Mouse (Mus musculus): ENCODE measurements around the gene Sel1l.
"Not testable (repeated sequence)": the region's sequence is repeated elsewhere in the genome, so short reads cannot be mapped to it uniquely, and the experiment has no call there.

Gene Sel1l

DNA sequence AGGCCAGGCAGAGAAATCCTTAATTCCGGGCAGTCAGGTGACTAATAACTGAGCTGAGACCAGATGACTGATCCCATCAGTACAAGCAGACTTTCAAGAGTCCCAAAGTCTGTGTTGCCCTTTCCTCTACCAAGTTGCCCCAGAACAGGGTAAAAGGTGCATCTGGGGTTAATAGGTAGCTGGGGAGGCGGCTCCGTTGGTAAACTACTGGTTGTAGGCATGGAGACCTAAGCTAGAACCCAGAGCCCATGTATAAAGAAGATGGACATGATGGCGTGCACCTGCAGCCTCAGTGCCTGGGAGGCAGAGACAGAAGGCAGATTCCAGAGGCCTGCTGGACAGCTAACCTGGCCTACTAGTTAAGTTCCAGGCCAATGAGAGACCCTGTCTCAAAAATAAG lies 30.2 kb downstream of the Sel1l start:
- DNase-seq (ENCODE audit: low spot score), result no peak

GRCm38 (mm10) chr12:91815990-91816389 lies 33.0 kb downstream of the Sel1l start:
- DNase-seq (ENCODE audit: low spot score), result peak; percentile 39

DNA sequence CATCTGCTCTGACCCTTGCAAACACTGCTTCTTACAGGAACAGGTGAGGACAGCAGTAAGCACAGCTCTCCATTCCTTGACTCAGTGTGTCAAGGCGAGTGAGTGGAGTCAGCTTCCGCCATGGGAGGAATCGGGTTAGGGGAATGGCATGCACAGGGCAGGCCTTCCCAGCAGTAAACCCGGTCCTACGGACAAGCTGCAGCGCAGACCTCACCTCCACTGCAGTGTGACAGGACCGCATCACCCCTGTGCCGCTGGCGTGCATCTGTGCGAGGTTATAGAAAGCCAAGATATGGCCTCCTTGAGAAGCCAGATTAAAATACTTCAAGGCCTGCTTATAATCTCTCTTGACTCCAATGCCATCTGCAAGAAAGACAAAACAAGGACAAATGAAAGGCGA lies 33.4 kb downstream of the Sel1l start:
- DNase-seq (ENCODE audit: low spot score), result no peak

DNA sequence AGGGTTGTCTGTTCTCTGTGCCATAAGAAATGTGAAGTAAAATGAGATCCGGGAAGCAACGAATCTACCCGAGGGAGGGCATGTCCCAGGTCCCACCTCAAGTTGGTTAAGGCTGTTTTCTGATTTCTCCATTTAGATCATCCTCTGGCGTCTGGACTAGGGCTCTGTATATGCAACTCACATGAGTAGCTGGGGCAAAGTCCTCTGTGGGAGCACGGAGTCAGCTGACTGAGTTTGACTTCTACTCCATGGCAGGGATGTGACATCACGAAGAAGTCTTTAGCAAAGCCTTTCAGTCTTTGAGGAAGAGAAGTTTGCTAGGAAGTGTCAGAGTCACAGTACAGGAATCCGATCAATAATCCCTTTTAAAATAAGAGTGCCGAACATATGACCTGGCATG lies 40.0 kb downstream of the Sel1l start:
- DNase-seq (ENCODE audit: low spot score), result no peak

- DNase-seq (ENCODE audit: low spot score), result no peak
These were observed 41.2 kb downstream of the Sel1l start for GRCm38 (mm10) chr12:91807761-91808160.

DNA sequence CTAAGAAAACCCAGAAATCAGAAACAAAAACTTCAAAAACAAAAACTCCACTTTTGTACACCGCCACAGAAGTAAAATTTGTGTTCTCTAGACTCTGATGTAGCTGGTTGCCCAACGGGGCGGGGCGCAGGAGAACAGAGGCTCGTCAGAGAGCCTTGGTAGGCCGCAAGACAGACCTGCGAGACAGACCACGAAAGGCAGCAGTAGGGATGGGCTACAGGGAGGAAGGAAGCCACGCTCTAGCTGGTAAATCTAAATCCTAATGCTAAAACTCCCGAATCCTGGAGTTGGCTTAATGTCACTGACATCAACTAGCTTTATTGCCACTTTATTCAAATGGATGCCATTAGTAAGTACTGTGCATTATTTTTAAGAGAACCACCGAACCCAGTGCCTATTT lies 41.9 kb downstream of the Sel1l start:
- peak; percentile 27 for DNase-seq (ENCODE audit: low spot score)

DNA sequence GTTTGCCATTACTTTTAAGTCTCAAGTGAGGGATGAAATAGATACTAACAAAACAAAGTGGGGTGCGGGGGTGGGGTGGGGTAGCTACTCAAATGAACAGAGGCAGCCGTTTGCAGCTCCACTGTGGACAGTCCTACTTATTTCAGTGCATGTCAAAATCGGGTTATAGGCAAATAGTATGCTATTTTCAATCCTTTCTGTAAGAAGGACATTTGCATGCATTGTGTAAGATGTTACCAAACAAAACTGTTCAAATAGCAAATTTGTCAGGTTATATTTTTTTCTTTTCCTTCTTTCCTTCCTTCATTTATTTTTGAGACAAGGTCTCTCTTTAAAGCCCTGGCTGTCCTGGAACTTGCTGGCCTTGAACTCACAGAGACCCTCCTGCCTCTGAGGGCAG lies 44.7 kb downstream of the Sel1l start:
- DNase-seq (ENCODE audit: low spot score), result no peak

- DNase-seq (ENCODE audit: low spot score), result no peak
These were observed 45.6 kb downstream of the Sel1l start for GRCm38 (mm10) chr12:91803207-91803932.

GRCm38 (mm10) chr12:91802586-91803206 lies 46.3 kb downstream of the Sel1l start:
- no peak for DNase-seq (ENCODE audit: low spot score)

GRCm38 (mm10) chr12:91800861-91801385 lies 48.0 kb downstream of the Sel1l start:
- no peak for DNase-seq (ENCODE audit: low spot score)

DNA sequence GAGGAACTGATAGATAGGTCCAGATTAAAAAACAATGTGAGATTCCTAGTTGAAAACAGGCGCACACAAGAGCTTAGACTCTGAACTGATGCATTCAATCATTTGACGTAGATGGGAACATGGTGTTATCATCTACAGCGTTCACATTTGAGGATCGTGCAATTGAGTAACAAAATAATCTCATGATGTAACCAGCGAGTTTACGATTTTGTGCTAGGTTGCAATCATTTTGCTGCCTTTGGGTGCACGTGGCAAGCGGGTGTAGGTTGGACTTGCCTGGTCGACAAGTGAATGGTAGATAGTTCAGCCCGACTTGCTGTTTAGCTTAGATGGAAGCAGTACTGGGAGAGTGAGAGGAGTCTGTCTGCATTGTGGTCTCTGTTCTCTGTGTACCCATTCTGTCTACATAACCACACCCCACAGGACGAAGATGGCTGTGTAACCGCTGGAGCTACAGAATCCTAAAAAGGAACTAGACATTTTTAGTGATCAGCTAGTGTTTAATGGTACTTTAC lies 49.1 kb downstream of the Sel1l start:
- no peak for DNase-seq (ENCODE audit: low spot score)

GRCm38 (mm10) chr12:91799379-91799773 lies 49.6 kb downstream of the Sel1l start:
- no peak for DNase-seq (ENCODE audit: low spot score)

DNA sequence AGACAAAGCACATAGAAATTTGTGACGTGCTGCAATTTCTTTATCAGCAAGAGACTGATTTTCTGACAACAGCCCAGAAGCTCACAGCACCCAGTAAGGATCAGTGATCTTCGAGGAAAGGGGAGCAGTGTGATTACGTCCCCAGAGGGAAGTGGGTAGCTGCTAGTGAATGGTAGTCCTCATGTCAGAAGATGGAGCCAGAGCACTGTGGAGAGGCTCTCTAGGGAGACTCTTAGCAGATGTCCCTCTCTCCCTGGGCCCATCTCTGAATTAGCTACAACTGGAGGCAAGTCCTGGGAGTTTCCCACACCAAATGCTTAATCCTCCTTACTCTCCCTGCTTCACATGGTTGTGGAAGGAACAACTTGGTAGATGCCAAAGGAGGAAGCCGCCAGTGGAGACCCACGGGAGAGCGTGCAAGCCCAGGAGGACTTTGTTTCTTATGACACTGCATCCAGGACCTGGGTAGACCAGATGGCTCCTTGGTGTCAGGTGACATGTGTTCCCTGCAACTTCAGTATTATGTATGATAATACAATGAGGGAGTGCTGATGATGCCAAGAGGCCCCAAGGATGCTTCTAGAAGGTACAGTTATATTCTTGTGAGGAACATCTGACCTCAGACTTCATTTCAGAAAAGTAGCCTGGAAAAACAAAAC lies 50.1 kb downstream of the Sel1l start:
- DNase-seq (ENCODE audit: low spot score), result no peak

GRCm38 (mm10) chr12:91796774-91797173 lies 52.2 kb downstream of the Sel1l start:
- DNase-seq (ENCODE audit: low spot score), result no peak

GRCm38 (mm10) chr12:91793266-91793665 lies 55.7 kb downstream of the Sel1l start:
- no peak for DNase-seq (ENCODE audit: low spot score)

- no peak for DNase-seq (ENCODE audit: low spot score)
These were observed 57.1 kb downstream of the Sel1l start for GRCm38 (mm10) chr12:91791822-91792221.

GRCm38 (mm10) chr12:91789801-91790200 lies 59.2 kb downstream of the Sel1l start:
- peak; percentile 63 for DNase-seq (ENCODE audit: low spot score)

- not testable (repeated sequence) for DNase-seq (ENCODE audit: low spot score)
These were observed 60.5 kb downstream of the Sel1l start for GRCm38 (mm10) chr12:91788446-91788845.

GRCm38 (mm10) chr12:91787959-91788437 lies 61.0 kb downstream of the Sel1l start, which contains the start of gene Ston2:
Gene Ston2 (minus strand): TSS chr12:91788387.
- no peak for DNase-seq (ENCODE audit: low spot score)

GRCm38 (mm10) chr12:91786355-91786754 lies 62.6 kb downstream of the Sel1l start:
- no peak for DNase-seq (ENCODE audit: low spot score)

DNA sequence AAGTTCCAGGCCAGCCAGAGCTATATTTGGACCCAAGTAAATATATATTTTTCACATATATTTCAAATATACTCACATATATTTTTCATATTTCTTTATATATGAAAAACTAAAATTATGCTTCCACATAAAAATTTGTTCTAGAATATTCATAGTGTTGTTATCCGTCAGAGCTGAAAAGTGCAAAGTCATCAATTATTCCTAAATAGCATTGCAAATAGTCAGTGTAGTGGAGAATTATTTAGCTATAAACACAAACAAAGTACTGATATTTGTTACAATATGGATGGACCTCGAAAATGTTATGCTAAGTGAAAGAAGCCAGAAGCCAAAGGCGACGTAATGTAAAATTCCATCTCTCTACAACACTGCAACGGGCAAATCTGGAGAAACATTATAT lies 67.5 kb downstream of the Sel1l start:
- DNase-seq (ENCODE audit: low spot score), result no peak

GRCm38 (mm10) chr12:91780531-91780930 lies 68.4 kb downstream of the Sel1l start:
- DNase-seq (ENCODE audit: low spot score), result no peak

- DNase-seq (ENCODE audit: low spot score), result peak; percentile 65
These were observed 70.0 kb downstream of the Sel1l start for GRCm38 (mm10) chr12:91779004-91779365.

Measured in T-cell, adult 2 months (primary cell).